Mouse (Mus musculus): ENCODE results near the gene Vmo1.

The Vmo1 gene

GRCm38 (mm10) chr11:70472716-70473115 is 41.7 kb downstream of the Vmo1 start:
- DNase-seq (ENCODE audit: low spot score in 2 of 2): no peak

GRCm38 (mm10) chr11:70469764-70470163 is 44.7 kb downstream of the Vmo1 start:
- DNase-seq (ENCODE audit: low spot score in 2 of 2): no peak

GRCm38 (mm10) chr11:70467902-70468619 is 46.4 kb downstream of the Vmo1 start:
- DNase-seq (ENCODE audit: low spot score in 2 of 2): no peak

DNA sequence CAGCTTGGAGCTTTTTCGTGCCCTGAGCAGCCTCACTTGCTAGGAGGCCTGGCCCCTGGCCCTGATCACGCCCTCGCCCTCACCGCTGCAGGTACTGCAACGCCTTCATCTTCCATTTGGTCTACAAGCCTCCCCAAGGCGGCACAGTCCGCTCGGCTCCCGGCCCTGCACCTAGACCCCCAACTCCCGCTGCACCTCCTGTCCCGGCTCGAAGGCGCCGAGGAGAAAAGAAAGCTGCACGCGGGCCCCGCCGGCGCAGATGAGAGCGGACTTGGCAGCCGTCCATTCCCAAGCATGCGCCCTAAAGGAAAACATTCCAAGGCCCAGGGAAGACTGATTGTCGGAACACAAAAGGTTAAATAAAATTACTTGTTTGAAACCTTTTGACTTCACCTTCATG is 48.6 kb downstream of the Vmo1 start:
- no peak for DNase-seq (ENCODE audit: low spot score in 2 of 2)

GRCm38 (mm10) chr11:70465211-70465610 is 49.2 kb downstream of the Vmo1 start:
- DNase-seq (ENCODE audit: low spot score in 2 of 2): no peak

DNA sequence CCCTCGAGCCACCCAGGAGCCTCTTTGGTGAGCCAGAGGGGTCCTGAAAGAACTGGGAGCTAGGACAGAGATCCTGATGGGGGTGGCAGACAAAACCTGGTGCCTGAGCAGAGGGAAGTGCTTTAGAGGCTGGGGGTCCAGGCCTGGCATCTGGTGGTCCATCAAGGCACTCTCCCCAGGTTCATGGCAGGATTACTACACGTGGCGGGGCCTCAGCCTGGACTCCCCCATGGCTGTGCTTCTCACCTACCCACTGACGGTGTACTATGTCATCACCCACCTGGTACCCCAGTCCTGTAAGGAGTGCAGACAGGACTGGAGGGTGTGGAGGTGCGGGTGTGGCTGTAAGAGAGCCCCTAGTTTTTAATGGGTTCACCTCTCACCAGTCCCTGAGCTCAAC is 50.4 kb downstream of the Vmo1 start:
- no peak for DNase-seq (ENCODE audit: low spot score in 2 of 2)

Data from spleen, postnatal 10 days (tissue).